Mouse (Mus musculus): Measurements from ENCODE around the gene Cpped1.

The Cpped1 gene

GRCm38 (mm10) chr16:11757471-11757870 is 151.8 kb downstream of the Cpped1 start:
- DNase-seq = no peak

- no peak for DNase-seq
Observed at GRCm38 (mm10) chr16:11756598-11757245, 152.5 kb downstream of the Cpped1 start.

- no peak for DNase-seq
Observed at GRCm38 (mm10) chr16:11755281-11756066, 153.8 kb downstream of the Cpped1 start.

- DNase-seq = no peak
Observed at GRCm38 (mm10) chr16:11754136-11754535, 155.1 kb downstream of the Cpped1 start.

Data from kidney, adult 18-20 months (tissue).